Mouse (Mus musculus) CD8-positive naive resting alpha-beta T cell, adult 2 months (primary cell): ENCODE measurements around the gene Ppme1.

Experiments used
- DNase-seq, 2 experiments: peaks; one replicate each; pipeline ENCODE4 v3.0.0; 2022; ENCODE audit warnings: low read depth in 2 of 2, low spot score in 2 of 2

Ppme1 gene

GRCm38 (mm10) chr7:100279803-100280202 lies 92.3 kb downstream of the Ppme1 start:
- peak in 1 of 2 experiments; percentile 32 for DNase-seq
